Mouse (Mus musculus): Measurements from ENCODE around the gene Nfatc3.

The Nfatc3 gene

DNA sequence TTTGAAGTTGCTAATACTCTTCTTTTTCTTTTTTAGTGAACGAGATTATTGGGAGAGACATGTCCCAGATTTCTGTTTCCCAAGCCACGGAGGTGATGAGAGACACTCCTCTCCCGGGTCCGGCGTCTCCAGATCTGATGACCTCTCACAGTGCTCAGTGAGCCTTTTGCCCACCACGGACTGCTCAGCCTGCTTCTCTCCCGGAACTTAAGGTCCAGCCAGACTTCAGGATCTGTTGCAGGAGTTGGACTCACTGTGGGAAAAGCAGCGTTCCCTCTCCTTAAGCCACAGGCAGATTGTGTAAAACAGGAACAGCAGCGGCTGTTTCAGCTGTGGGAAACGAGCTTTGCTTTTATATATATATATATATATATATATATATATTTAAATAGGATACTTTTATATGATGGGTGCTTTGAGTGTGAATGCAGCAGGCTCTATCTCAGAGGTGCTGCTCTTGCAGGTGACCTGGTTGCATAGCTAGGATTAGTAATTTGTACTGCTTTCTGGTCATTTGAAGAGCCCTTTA lies 69.3 kb downstream of the Nfatc3 start:
- DNase-seq, result peak; percentile 34

DNA sequence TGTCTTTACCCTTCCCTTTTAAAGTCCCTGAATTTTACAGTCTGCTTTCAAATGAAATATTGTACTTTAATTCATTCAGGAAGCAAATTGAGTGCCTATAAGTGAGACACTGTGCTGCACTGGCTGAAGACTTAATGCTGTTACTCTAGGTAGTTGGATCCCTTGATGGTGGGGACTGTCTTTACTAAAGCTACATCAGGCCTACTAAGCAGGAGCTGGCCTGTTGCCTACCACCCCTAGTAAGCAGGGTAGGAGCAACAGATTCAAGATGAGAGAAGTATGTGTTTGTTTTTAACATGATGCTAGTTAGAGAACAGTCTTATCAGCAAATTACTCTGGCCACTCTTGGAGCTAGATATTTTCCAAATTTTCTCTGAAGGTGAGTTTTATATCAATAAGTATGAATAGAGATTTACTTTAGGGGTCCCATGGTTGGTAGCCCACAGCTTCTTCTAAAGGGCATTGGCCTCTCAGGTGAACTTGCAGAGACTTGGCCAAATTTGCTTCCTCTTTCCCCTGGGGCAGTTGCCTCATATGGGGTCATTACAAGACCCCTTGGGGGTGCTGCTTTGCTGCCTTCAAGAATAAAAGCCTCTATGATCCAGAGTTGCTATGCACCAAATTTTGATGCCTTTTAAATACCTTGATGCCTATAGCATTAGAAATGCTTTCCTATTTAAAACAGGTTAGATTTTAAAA lies 70.7 kb downstream of the Nfatc3 start:
- DNase-seq, result no peak

- no peak for DNase-seq
These were observed 71.4 kb downstream of the Nfatc3 start for GRCm38 (mm10) chr8:106129997-106130396.

- DNase-seq, result no peak
These were observed 71.9 kb downstream of the Nfatc3 start for GRCm38 (mm10) chr8:106130505-106130904.

- no peak for DNase-seq
These were observed 72.4 kb downstream of the Nfatc3 start for GRCm38 (mm10) chr8:106131021-106131420.

DNA sequence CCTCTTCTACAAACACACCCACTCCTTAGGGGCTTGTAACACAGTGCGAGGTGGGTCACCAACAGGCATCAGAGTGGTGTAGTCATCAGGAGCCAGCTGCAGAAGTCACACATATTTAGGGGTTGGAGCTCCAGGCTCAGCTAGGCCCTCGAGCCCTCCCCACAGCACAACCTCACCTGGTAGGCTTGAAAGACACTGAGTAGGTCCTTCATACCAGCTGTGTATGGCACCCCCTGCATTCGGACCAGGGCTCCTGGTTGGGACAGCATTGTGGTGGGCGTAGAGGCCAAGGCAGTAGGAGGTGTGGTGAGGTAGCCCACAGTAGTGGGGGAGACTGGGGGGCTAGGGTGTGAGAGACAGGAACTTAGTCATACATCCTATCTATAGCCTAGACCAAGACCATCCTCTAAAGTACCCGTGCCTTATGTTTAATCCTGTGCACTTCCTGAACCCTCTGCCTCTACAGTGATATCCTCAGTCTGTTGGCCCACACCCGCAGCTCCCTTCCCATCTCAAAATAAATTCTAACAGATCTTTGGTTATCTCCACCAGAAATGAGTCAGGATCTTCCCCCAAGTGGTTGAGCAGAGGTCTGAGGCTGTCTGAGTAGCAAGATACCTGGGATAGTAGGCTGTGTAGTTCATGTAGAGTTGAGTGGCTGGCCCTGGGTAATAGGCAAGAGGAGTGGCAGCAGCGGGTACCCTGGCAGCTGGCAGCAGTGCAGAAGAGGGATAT lies 73.0 kb downstream of the Nfatc3 start:
- no peak for DNase-seq

DNA sequence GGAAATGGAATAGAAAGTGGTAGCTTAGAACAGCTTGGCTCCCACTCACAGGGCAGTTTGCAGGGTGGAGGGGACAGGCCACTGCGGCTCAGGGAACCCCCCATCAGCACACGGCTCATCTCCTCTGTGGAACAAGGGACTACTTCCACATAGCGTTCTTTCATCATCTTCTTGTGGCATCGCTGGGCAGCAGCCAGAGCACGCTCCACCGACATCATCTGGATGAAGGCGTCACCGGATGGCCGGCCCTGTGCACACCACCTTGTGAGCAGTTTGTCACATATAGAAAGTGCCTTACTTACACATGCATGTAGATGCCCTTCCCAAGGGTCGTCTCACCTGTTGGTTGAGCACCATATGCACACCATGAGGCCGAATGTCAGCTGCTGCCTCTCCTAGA lies 73.7 kb downstream of the Nfatc3 start:
- no peak for DNase-seq

GRCm38 (mm10) chr8:106133526-106133925 lies 74.9 kb downstream of the Nfatc3 start:
- peak; percentile 60 for DNase-seq

DNA sequence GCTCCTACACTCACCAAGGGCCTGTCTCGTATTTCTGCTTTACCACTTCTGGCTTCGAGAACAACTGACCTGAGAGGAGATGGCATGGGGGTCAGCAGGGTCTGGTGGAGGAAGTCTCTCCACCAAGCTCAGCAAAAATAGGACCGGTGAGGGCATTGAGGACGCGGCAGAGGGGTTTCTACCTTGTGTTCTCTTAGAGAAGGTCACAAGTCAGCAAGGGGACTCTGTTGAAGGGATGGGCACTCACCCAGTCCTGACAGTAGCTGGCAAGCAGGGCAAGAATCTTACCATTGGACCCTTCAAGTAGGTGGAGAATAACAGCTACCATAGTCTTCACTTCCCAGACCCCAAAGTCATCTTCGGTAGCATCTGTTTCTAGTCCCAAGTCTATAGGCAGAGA lies 75.3 kb downstream of the Nfatc3 start:
- DNase-seq, result no peak

- peak; percentile 69 for DNase-seq
These were observed 76.3 kb downstream of the Nfatc3 start for GRCm38 (mm10) chr8:106134751-106135571.

DNA sequence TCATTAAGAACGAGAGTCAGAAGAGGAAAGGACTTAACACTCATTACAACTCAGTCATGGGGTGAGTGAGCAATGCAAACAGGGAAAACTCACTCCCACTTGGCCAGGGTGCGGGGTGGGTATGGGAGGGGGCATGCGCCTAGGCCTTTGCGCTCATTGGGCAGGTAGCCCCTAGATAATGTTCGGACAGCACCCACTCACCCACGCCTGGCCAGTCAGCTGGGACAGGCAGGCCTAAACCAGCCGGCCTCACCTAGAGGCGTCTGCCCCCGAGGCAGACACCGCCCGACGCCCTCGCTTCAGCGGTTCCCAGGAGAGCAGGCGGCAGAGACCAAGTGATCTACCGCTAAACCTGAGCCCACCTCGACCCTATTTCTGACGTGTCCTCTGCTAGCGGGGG lies 77.0 kb downstream of the Nfatc3 start:
- peak; percentile 60 for DNase-seq

DNA sequence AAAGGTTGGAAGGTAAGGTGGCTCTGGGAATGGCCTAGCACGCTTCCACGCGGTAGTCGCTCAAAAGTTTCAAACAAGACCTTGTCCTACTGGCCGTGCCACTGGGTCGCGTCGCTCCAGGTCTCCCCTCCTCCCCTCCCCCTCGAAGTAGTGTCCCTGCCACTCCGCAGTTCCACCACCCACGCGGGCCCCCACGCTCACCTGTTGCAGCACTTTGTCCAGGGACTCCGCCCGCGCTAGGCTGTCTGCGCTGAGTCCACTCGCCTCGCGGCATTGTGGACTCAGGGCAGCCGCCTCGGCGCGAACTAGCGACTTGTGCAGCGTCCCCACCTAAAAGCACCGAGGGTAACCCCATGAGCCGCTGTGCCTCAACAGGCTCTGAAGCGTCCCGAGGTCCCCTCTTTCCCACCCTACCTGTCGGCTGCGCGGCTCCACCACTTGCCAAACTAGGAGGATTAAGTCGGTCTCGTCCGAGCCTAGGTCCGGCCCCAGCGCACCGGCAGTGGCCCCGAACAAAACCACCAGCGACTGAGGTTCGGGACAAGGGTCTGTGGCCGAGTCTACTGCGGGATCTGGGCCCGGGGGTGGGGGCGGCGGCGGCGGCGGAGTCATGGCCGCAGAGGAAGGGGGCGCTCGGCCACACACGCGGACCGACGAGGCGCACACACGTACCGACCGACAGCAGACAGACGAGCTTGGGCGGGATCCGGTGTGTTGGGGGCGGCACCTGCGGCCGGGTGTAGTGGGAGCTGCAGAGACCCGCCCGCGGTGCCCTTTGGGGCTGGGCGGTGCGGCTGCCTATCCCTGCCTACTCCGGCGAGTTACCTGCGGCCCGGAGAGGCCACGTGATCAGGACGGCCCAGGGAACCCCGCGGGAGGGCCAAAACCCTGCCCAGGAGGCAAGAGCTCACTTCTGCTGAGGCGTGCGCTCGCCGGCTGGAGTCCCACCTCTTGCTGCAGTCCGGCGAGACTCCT lies 77.8 kb downstream of the Nfatc3 start, which contains the start of gene Esrp2:
TSS of gene Esrp2 (minus strand) at position 819 of the 975 bp plus-strand sequence.
- peak; percentile 80 for DNase-seq

DNA sequence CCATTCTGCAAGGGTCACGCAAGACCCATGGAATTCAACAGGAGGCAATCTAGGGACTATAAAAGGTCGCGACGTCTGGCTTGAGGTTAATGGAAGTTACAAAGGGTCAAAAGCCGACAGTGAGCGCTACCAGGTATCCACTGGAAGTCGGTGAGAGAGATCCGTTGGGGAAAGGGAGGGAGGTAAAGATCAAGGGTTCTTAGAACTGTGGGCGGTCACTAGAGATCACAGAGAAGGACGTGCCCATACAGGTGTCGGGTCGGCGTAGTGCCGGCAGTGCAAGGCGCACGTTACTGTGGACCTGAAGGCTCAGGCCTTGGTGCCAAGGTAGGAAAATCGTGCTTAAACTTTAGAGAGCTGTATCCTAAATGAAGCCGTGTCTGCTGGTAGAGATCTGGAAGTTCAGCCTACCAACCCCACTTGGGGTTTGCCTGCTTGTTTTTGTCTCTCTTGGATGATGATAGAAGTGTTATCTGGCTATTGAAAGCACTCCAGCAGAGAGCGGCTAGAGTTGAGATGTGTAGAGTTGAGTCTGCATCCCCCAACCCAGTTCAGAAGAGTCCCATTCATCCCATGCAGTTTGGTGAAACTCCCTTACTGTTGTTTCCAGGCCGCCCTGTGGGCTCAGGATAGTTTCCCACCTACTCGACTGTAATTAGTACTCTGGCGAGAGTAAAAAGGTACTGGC lies 78.7 kb downstream of the Nfatc3 start:
- no peak for DNase-seq

- peak; percentile 57 for DNase-seq
These were observed 79.4 kb downstream of the Nfatc3 start for GRCm38 (mm10) chr8:106137906-106138477.

- DNase-seq, result no peak
These were observed 80.0 kb downstream of the Nfatc3 start for GRCm38 (mm10) chr8:106138616-106139015.

GRCm38 (mm10) chr8:106140191-106140590 lies 81.6 kb downstream of the Nfatc3 start:
- no peak for DNase-seq

GRCm38 (mm10) chr8:106140769-106141168 lies 82.1 kb downstream of the Nfatc3 start:
- DNase-seq, result peak; percentile 90

- no peak for DNase-seq
These were observed 86.7 kb downstream of the Nfatc3 start for GRCm38 (mm10) chr8:106145331-106145730.

GRCm38 (mm10) chr8:106146014-106146413 lies 87.4 kb downstream of the Nfatc3 start:
- no peak for DNase-seq

DNA sequence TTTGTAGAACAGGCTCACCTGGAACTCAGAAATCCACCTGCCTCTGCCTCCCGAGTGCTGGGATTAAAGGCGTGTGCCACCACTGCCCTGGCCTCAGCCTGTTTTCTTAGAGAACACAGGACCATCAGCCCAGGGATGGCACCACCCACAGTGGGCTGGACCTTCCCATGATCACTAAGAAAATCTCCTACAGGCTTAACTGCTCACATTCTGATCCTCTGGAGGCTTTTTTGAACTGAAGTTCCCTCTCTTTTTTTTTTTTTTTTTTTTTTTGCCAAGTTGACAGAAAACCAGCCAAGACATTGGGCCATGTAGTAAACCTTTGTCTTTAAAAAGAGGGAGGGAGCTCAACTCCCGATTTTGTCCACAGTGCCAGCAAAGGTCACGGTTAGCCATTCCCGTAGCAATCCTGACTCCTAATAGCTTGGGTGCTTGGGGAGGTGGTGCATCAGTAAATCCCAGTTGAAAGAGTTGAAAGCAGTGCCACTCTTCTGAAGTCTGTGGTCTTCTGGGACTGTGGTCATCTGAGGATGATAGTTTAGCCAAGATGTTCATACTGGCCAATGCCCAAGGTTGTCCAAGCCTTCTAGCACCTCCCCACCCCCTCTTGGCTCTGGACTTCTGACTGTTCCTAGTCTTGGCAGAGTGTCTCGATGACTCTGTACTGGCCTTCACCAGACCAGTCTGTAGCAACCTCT lies 89.4 kb downstream of the Nfatc3 start:
- DNase-seq, result no peak

All from thymus, postnatal 4 days (tissue).